In the genomic region with DNA sequence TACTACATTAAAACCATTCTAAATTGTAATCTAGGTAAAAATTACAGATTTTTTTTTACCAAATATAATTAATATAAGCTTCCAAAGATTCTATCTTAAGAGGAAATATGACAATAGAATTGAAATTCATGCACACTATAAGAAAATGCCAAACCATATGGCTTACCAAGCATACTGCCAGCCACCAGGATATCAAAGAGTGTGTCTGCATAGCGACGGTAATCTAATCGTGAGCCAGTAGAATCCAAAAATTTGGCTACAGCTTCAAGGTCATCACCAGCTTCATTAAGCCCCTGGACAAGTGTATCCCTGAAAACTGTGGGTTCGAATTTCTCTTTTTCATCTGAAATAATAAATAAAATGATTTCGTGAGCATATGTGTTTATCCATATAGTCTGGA, we compare ENCODE assay signal across 26 mouse cellular contexts.
"Had no signal": no experiment of that assay in that cellular context is flagged by ENCODE, and none has a peak within 500 bp of the region (broad histone marks: within the 10 kb centered on the region; RNA-seq: fewer than 3 reads in every experiment).

No protein-coding gene starts in this region.

- H3K9ac ChIP-seq: heart, embryonic 12.5 days; hindbrain, embryonic 12.5 days; hindbrain, embryonic 14.5 days; intestine, embryonic 15.5 days; limb, embryonic 13.5 days; limb, embryonic 15.5 days; liver, embryonic 12.5 days; liver, embryonic 14.5 days had no signal

- H3K9me3 ChIP-seq: heart, embryonic 10.5 days; heart, embryonic 12.5 days; hindbrain, embryonic 10.5 days; hindbrain, embryonic 12.5 days; intestine, embryonic 15.5 days; limb, embryonic 13.5 days; limb, embryonic 15.5 days; liver, embryonic 12.5 days had no signal

- ATAC-seq: hindbrain, embryonic 16.5 days; inflammation-experienced regulatory T-cells, adult 6 months; intestine, embryonic 15.5 days; intestine, postnatal 0 days; liver, embryonic 12.5 days had no signal

- DNase-seq: gastrocnemius, postnatal 10 days; gastrocnemius, postnatal 25 days; heart, adult 18-20 months; heart, postnatal 10 days; heart, postnatal 4 days; kidney, adult 18-20 months; kidney, adult 8-10 months; kidney, postnatal 10 days; kidney, postnatal 25 days; layer of hippocampus, adult 9-11 months; left cerebral cortex, postnatal 4 days; lung, adult 18-20 months had no signal

- H3K27ac ChIP-seq: heart, embryonic 10.5 days; hindbrain, embryonic 10.5 days; hindbrain, embryonic 12.5 days; hindbrain, embryonic 14.5 days; intestine, embryonic 15.5 days; left cerebral cortex, adult 2 months; limb, embryonic 13.5 days; limb, embryonic 15.5 days; liver, embryonic 12.5 days; liver, embryonic 14.5 days had no signal

- H3K4me1 ChIP-seq: hindbrain, embryonic 10.5 days; hindbrain, embryonic 12.5 days; intestine, embryonic 15.5 days; limb, embryonic 15.5 days had no signal

- H3K27me3 ChIP-seq: heart, embryonic 12.5 days; hindbrain, embryonic 12.5 days; intestine, embryonic 15.5 days; limb, embryonic 13.5 days; limb, embryonic 15.5 days; liver, embryonic 12.5 days had no signal

- H3K4me3 ChIP-seq: heart, embryonic 10.5 days; heart, embryonic 12.5 days; hindbrain, embryonic 10.5 days; hindbrain, embryonic 12.5 days; intestine, embryonic 15.5 days; left cerebral cortex, adult 2 months; limb, embryonic 13.5 days; limb, embryonic 15.5 days; liver, embryonic 12.5 days had no signal

- H3K4me2 ChIP-seq: heart, embryonic 12.5 days; hindbrain, embryonic 12.5 days; hindbrain, embryonic 14.5 days; intestine, embryonic 15.5 days; limb, embryonic 13.5 days; limb, embryonic 15.5 days; liver, embryonic 12.5 days had no signal
